Mouse (Mus musculus) midbrain, embryonic 12.5 days (tissue): Measurements from ENCODE around the gene Hoxd1. TPM values are rescaled to one million over a fixed set of nuclear protein-coding genes. Genes with fewer than 3 reads are reported as not detected.

ENCODE experiments used
- ATAC-seq: fragments of 200-750 bp; cut with Nextera tagmentation; 2 replicates; pipeline ENCODE4 v1.8.0; 2017; ENCODE audit warnings: low read depth, moderate TSS enrichment, moderate library complexity; ENCODE audit not compliant: low FRiP score
- H3K27ac ChIP-seq: fragments of 300-500 bp; sonication (generic); replicated peaks from 2 replicates; pipeline ENCODE4 v1.5.1; 2016; ENCODE audit warnings: mild to moderate bottlenecking
- H3K27me3 ChIP-seq: fragments of 300-500 bp; sonication (generic); 2 replicates; pipeline ENCODE4 v1.6.1; 2016; ENCODE audit warnings: mild to moderate bottlenecking
- H3K36me3 ChIP-seq: fragments of 300-500 bp; sonication (generic); 2 replicates; pipeline ENCODE4 v1.6.1; 2016
- H3K4me1 ChIP-seq: fragments of 300-500 bp; sonication (generic); 2 replicates; pipeline ENCODE4 v1.6.1; 2016
- H3K4me2 ChIP-seq: fragments of 300-500 bp; sonication (generic); replicated peaks from 2 replicates; pipeline ENCODE4 v1.6.1; 2016; ENCODE audit warnings: mild to moderate bottlenecking, moderate library complexity
- H3K4me3 ChIP-seq: fragments of 300-500 bp; sonication (generic); 2 replicates; pipeline ENCODE4 v1.5.1; 2016; ENCODE audit warnings: mild to moderate bottlenecking
- H3K9ac ChIP-seq: fragments of 300-500 bp; sonication (generic); replicated peaks from 2 replicates; pipeline ENCODE4 v1.6.1; 2016; ENCODE audit warnings: mild to moderate bottlenecking, moderate library complexity
- H3K9me3 ChIP-seq: fragments of 300-500 bp; sonication (generic); 2 replicates; pipeline ENCODE4 v1.6.1; 2016; ENCODE audit warnings: mild to moderate bottlenecking
- WGBS: fragments of 180-500 bp; shearing (Covaris S2); methylation state at CpG from one replicate; pipeline ENCODE4 v1.1.7; 2016; 5-methylcytosine and 5-hydroxymethylcytosine counted together
- polyA plus RNA-seq: library from polyadenylated mRNA; unstranded; fragments of >200 nt; fragmentation: Nextera tagmentation; extraction: Ambion mirVana; gene quantifications from 2 replicates; pipeline ENCODE4 v1.2.1, GENCODE M21; 2016

Hoxd1 gene
- 0.31 and 0.40 TPM in 2 replicates for polyA plus RNA-seq

- peak; percentile 81 for ATAC-seq
- H3K9me3 ChIP-seq: no peaks in the 10 kb centered on the region
- WGBS: under 1% methylated on average over 59 of the region's 61 CpGs
- H3K4me1 ChIP-seq: peaks cover 17% of the 10 kb centered on the region
- peaks cover 91% of the 10 kb centered on the region for H3K27me3 ChIP-seq
- peak within 1 kb of the TSS; percentile 76 for H3K4me2 ChIP-seq
- H3K4me3 ChIP-seq: peak within 1 kb of the TSS; percentile 46
- H3K27ac ChIP-seq: no peak within 1 kb of the TSS
- H3K9ac ChIP-seq: no peak within 1 kb of the TSS
- no peaks in the 10 kb centered on the region for H3K36me3 ChIP-seq
Observed at GRCm38 (mm10) chr2:74762522-74763244, at the start of gene Hoxd1. Hoxd1 (plus strand) TSS chr2:74762980.

- peaks cover 99% of the 10 kb centered on the region for H3K27me3 ChIP-seq
- no peak for ATAC-seq
- H3K4me1 ChIP-seq: peaks cover 10% of the 10 kb centered on the region
- 5% methylated on average over 19 of the region's 19 CpGs for WGBS
- no peaks in the 10 kb centered on the region for H3K9me3 ChIP-seq
- H3K9ac ChIP-seq: no peak overlapping the region
- H3K27ac ChIP-seq: no peak overlapping the region
- no peak overlapping the region for H3K4me2 ChIP-seq
- H3K36me3 ChIP-seq: no peaks in the 10 kb centered on the region
- H3K4me3 ChIP-seq: no peak overlapping the region
Observed at GRCm38 (mm10) chr2:74713239-74714150, 49.3 kb upstream of the Hoxd1 start.

- no peak for ATAC-seq
- no peak overlapping the region for H3K4me3 ChIP-seq
- H3K9me3 ChIP-seq: no peaks in the 10 kb centered on the region
- no peaks in the 10 kb centered on the region for H3K36me3 ChIP-seq
- H3K4me1 ChIP-seq: peaks cover 10% of the 10 kb centered on the region
- H3K9ac ChIP-seq: no peak overlapping the region
- no peak overlapping the region for H3K27ac ChIP-seq
- peaks cover 99% of the 10 kb centered on the region for H3K27me3 ChIP-seq
- WGBS: 2% methylated on average over 18 of the region's 18 CpGs
- no peak overlapping the region for H3K4me2 ChIP-seq
Observed at GRCm38 (mm10) chr2:74714156-74714789, 48.5 kb upstream of the Hoxd1 start.

GRCm38 (mm10) chr2:74714881-74715280 is 47.9 kb upstream of the Hoxd1 start:
- Histone ChIP-seq H3K9me3 (no peaks in the 10 kb centered on the region), H3K27ac (no peak overlapping the region), H3K4me1 (peaks cover 10% of the 10 kb centered on the region), H3K4me2 (no peak overlapping the region), H3K4me3 (no peak overlapping the region), H3K9ac (no peak overlapping the region), H3K27me3 (peaks cover 99% of the 10 kb centered on the region), H3K36me3 (no peaks in the 10 kb centered on the region)
- ATAC-seq: no peak
- WGBS: 0% methylated on average over 14 of the region's 14 CpGs

GRCm38 (mm10) chr2:74715504-74716241 is 47.1 kb upstream of the Hoxd1 start:
- Histone ChIP-seq H3K36me3 (no peaks in the 10 kb centered on the region), H3K9me3 (no peaks in the 10 kb centered on the region), H3K27ac (no peak overlapping the region), H3K27me3 (peaks cover 99% of the 10 kb centered on the region), H3K4me3 (peak overlapping the region; percentile 18; the same call in 1 of the 2 replicates), H3K4me1 (peaks cover 10% of the 10 kb centered on the region), H3K9ac (no peak overlapping the region), H3K4me2 (peak overlapping the region; percentile 45)
- peak; percentile 79 for ATAC-seq
- 3% methylated on average over 26 of the region's 26 CpGs for WGBS

- no peaks in the 10 kb centered on the region for H3K36me3 ChIP-seq
- H3K4me1 ChIP-seq: peaks cover 4% of the 10 kb centered on the region; the same call in 1 of the 2 replicates
- no peak overlapping the region for H3K4me2 ChIP-seq
- H3K9me3 ChIP-seq: no peaks in the 10 kb centered on the region
- no peak overlapping the region for H3K9ac ChIP-seq
- ATAC-seq: no peak
- H3K27ac ChIP-seq: no peak overlapping the region
- peaks cover 100% of the 10 kb centered on the region for H3K27me3 ChIP-seq
- no peak overlapping the region for H3K4me3 ChIP-seq
- WGBS: 5% methylated on average over 2 of the region's 2 CpGs
Observed at GRCm38 (mm10) chr2:74720384-74720783, 42.4 kb upstream of the Hoxd1 start.

GRCm38 (mm10) chr2:74720955-74721491 is 41.8 kb upstream of the Hoxd1 start:
- Histone ChIP-seq H3K4me2 (no peak overlapping the region), H3K27ac (no peak overlapping the region), H3K4me1 (peaks cover 1% of the 10 kb centered on the region; the same call in 1 of the 2 replicates), H3K9me3 (no peaks in the 10 kb centered on the region), H3K27me3 (peaks cover 100% of the 10 kb centered on the region), H3K9ac (no peak overlapping the region), H3K36me3 (no peaks in the 10 kb centered on the region), H3K4me3 (no peak overlapping the region)
- 0% methylated on average over 5 of the region's 5 CpGs for WGBS
- ATAC-seq: no peak

- Histone ChIP-seq H3K4me2 (no peak overlapping the region), H3K9me3 (no peaks in the 10 kb centered on the region), H3K4me1 (no peaks in the 10 kb centered on the region), H3K4me3 (no peak overlapping the region), H3K36me3 (no peaks in the 10 kb centered on the region), H3K27ac (no peak overlapping the region), H3K9ac (no peak overlapping the region), H3K27me3 (peaks cover 100% of the 10 kb centered on the region)
- ATAC-seq: no peak
- WGBS: 3% methylated on average over 6 of the region's 6 CpGs
Observed at GRCm38 (mm10) chr2:74721882-74722281, 40.9 kb upstream of the Hoxd1 start.

GRCm38 (mm10) chr2:74722949-74723348 is 39.8 kb upstream of the Hoxd1 start:
- no peak overlapping the region for H3K4me3 ChIP-seq
- 0 out of 2 replicates have a peak, but pooled peaks cover 5% of the 10 kb centered on the region for H3K4me1 ChIP-seq
- no peak for ATAC-seq
- no peak overlapping the region for H3K4me2 ChIP-seq
- H3K9ac ChIP-seq: no peak overlapping the region
- H3K36me3 ChIP-seq: no peaks in the 10 kb centered on the region
- H3K9me3 ChIP-seq: no peaks in the 10 kb centered on the region
- 5% methylated on average over 8 of the region's 8 CpGs for WGBS
- H3K27ac ChIP-seq: no peak overlapping the region
- peaks cover 100% of the 10 kb centered on the region for H3K27me3 ChIP-seq

- Histone ChIP-seq H3K4me3 (no peak overlapping the region), H3K27me3 (peaks cover 100% of the 10 kb centered on the region), H3K4me1 (0 out of 2 replicates have a peak, but pooled peaks cover 5% of the 10 kb centered on the region), H3K36me3 (no peaks in the 10 kb centered on the region), H3K27ac (no peak overlapping the region), H3K9me3 (no peaks in the 10 kb centered on the region), H3K9ac (no peak overlapping the region), H3K4me2 (no peak overlapping the region)
- 6% methylated on average over 7 of the region's 7 CpGs for WGBS
- ATAC-seq: no peak
Observed at GRCm38 (mm10) chr2:74724244-74725015, 38.4 kb upstream of the Hoxd1 start.
